9 mouse cellular contexts compared by ENCODE assay signal in the genomic region with DNA sequence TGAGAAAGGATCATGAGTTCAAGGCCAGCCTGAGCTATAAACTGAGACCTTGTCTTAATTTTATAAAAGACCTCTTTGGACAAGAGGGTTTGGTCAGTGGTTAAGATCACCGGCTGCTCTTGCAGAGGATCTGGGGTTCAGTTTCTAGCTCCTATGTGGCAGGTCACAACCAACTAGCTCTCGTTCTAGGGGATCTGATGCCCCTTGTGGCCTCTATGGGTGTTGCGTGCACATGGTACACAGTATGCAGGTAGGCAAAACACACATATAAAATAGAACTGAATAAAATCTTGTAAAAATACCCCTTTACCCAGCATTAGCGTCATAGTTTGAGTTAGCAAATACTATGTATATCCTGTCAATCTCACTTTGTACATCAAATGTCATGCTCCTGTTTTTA. TPM values are rescaled to one million over a fixed set of nuclear protein-coding genes. Genes with fewer than 3 reads are reported as not detected.
A peak's percentile ranks its signal among the peaks of the same experiment; 100 is the strongest.
DNase-seq lines count a peak whose midpoint lies in the region; ATAC-seq lines count a peak whose summit lies in the region.
"Had no signal": no experiment of that assay in that cellular context is flagged by ENCODE, and none has a peak within 500 bp of the region (broad histone marks: within the 10 kb centered on the region; RNA-seq: fewer than 3 reads in every experiment).

No protein-coding gene starts in this region.

- H3K27ac ChIP-seq in heart, embryonic 13.5 days (replicated peaks), result peak overlapping the region; percentile 65
- H3K27ac ChIP-seq in heart, embryonic 11.5 days (ENCODE audit: low read depth, low read length), result no peak overlapping the region
- H3K27ac ChIP-seq in liver, embryonic 13.5 days, result no peak overlapping the region
- H3K27ac ChIP-seq: macrophage had no signal

- no peak overlapping the region for H3K9ac ChIP-seq in heart, embryonic 13.5 days
- no peak overlapping the region for H3K9ac ChIP-seq in heart, embryonic 11.5 days (ENCODE audit: low read depth, low read length)
- H3K9ac ChIP-seq in liver, embryonic 13.5 days, result no peak overlapping the region

- H3K36me3 ChIP-seq in heart, embryonic 13.5 days, result no peaks in the 10 kb centered on the region
- H3K36me3 ChIP-seq in heart, embryonic 11.5 days (ENCODE audit: control insufficient read depth, insufficient read depth, low read length), result no peaks in the 10 kb centered on the region
- no peaks in the 10 kb centered on the region for H3K36me3 ChIP-seq in liver, embryonic 13.5 days

- H3K9me3 ChIP-seq in heart, embryonic 13.5 days, result peaks cover 5% of the 10 kb centered on the region; the same call in 1 of the 2 replicates
- no peaks in the 10 kb centered on the region for H3K9me3 ChIP-seq in heart, embryonic 11.5 days (replicated peaks; ENCODE audit: control insufficient read depth, low read length)
- H3K9me3 ChIP-seq in liver, embryonic 13.5 days (replicated peaks), result no peaks in the 10 kb centered on the region

- DNase-seq in A20 (ENCODE audit: low read depth, low spot score) (peak; percentile 40), adipocyte (ENCODE audit: low spot score) (peak; percentile 54)
- DNase-seq in liver, embryonic 13.5 days, result peak; percentile 22
- no peak for DNase-seq in urinary bladder, adult 18-20 months (ENCODE audit: low spot score in 2 of 2)
- no peak for DNase-seq in frontal cortex, postnatal 14 days (ENCODE audit: low spot score in 2 of 2)
- no peak for DNase-seq in layer of hippocampus, adult 8-10 months (ENCODE audit: low spot score in 2 of 2)

- H3K4me3 ChIP-seq in heart, embryonic 13.5 days, result no peak overlapping the region
- no peak overlapping the region for H3K4me3 ChIP-seq in heart, embryonic 11.5 days (ENCODE audit: low read depth, low read length)
- H3K4me3 ChIP-seq in liver, embryonic 13.5 days (replicated peaks), result no peak overlapping the region

- 83% methylated on average over 4 of the region's 4 CpGs for whole genome bisulfite sequencing in heart, embryonic 13.5 days
- 73% methylated on average over 4 of the region's 4 CpGs for WGBS in heart, embryonic 11.5 days (ENCODE audit: insufficient replicate concordance)
- 69% methylated on average over 4 of the region's 4 CpGs for WGBS in liver, embryonic 13.5 days (ENCODE audit: insufficient replicate concordance)

- H3K4me1 ChIP-seq in heart, embryonic 13.5 days, result peaks cover 58% of the 10 kb centered on the region
- H3K4me1 ChIP-seq in heart, embryonic 11.5 days (ENCODE audit: control insufficient read depth, insufficient read depth, low read length), result peaks cover 19% of the 10 kb centered on the region
- peaks cover 12% of the 10 kb centered on the region for H3K4me1 ChIP-seq in liver, embryonic 13.5 days (replicated peaks)

- no peak for ATAC-seq in heart, embryonic 13.5 days (ENCODE audit: extremely low read depth, insufficient number of reproducible peaks, low FRiP score, low TSS enrichment)
- ATAC-seq in heart, embryonic 11.5 days (replicated peaks; ENCODE audit: insufficient number of reproducible peaks, low FRiP score, low TSS enrichment), result no peak
- ATAC-seq in liver, embryonic 13.5 days (ENCODE audit: low read depth), result no peak

- H3K27me3 ChIP-seq in heart, embryonic 13.5 days (replicated peaks), result no peaks in the 10 kb centered on the region
- H3K27me3 ChIP-seq in heart, embryonic 11.5 days (ENCODE audit: control insufficient read depth, insufficient read depth, low read length), result no peaks in the 10 kb centered on the region
- no peaks in the 10 kb centered on the region for H3K27me3 ChIP-seq in liver, embryonic 13.5 days

- H3K4me2 ChIP-seq in heart, embryonic 13.5 days, result no peak overlapping the region
- H3K4me2 ChIP-seq in heart, embryonic 11.5 days, result no peak overlapping the region
- H3K4me2 ChIP-seq in liver, embryonic 13.5 days, result no peak overlapping the region

RNA-seq across cellular contexts. Expression of gene Hhat, which starts 19.4 kb away (rescaled TPM):
- polyA plus RNA-seq in heart, embryonic 13.5 days (2015; fragmentation: Nextera tagmentation; extraction: Ambion mirVana), result 6.3 and 6.4 TPM in 2 replicates
- 7.2 and 9.5 TPM in 2 replicates for polyA plus RNA-seq in heart, embryonic 11.5 days (2014; fragmentation: Nextera tagmentation; extraction: Ambion mirVana)
- polyA plus RNA-seq in liver, embryonic 13.5 days (2015; fragmentation: Nextera tagmentation; extraction: Ambion mirVana), result 1.5 and 1.8 TPM in 2 replicates
- total RNA-seq in layer of hippocampus, adult 8-10 months (2022), result 1 to 10 TPM; 1.4 to 2.1 (median 1.7) TPM

Comparison
In these comparisons a context has a peak if more than half of its experiments do, and no peak if none do; other contexts are left out.
1. DNase-seq: peak in A20 (single experiment), adipocyte (single experiment) and liver, embryonic 13.5 days (single experiment); none in urinary bladder, adult 18-20 months (0 of 2), frontal cortex, postnatal 14 days (0 of 2) and layer of hippocampus, adult 8-10 months (0 of 2).